Mouse (Mus musculus) testis, adult 2 months (tissue): ENCODE data around the gene Mfsd4b3. TPM values are rescaled to one million over a fixed set of nuclear protein-coding genes. Genes with fewer than 3 reads are reported as not detected.

Source experiments
- H3K27ac ChIP-seq: fragments of 200-500 bp; 2 replicates; pipeline ENCODE4 v1.5.1; 2012; ENCODE audit warnings: low read depth, low read length; ENCODE audit not compliant: control insufficient read depth, insufficient read depth
- H3K27me3 ChIP-seq: fragments of 200-500 bp; 2 replicates; pipeline ENCODE4 v1.6.1; 2012; ENCODE audit warnings: mild to moderate bottlenecking, low read length, moderate library complexity; ENCODE audit not compliant: control insufficient read depth, insufficient read depth
- H3K36me3 ChIP-seq: fragments of 200-500 bp; 2 replicates; pipeline ENCODE4 v1.6.1; 2012; ENCODE audit warnings: mild to moderate bottlenecking, low read length; ENCODE audit not compliant: control insufficient read depth, insufficient read depth
- H3K4me1 ChIP-seq: fragments of 200-500 bp; 2 replicates; pipeline ENCODE4 v1.6.1; 2012; ENCODE audit warnings: low read length; ENCODE audit not compliant: control insufficient read depth, insufficient read depth
- H3K4me3 ChIP-seq: fragments of 200-500 bp; 2 replicates; pipeline ENCODE4 v1.5.1; 2012; ENCODE audit warnings: low read depth, mild to moderate bottlenecking, low read length, moderate library complexity, mixed read lengths; ENCODE audit not compliant: control insufficient read depth
- CTCF ChIP-seq: fragments of 200-500 bp; IDR thresholded peaks from 2 replicates; pipeline ENCODE4 v1.5.1; 2012; ENCODE audit warnings: low read depth, mild to moderate bottlenecking, inconsistent platforms, low read length, moderate library complexity; ENCODE audit not compliant: control insufficient read depth, insufficient read depth, insufficient replicate concordance
- POLR2A ChIP-seq: fragments of 200-500 bp; IDR thresholded peaks from 2 replicates; pipeline ENCODE4 v1.6.1; 2012; ENCODE audit warnings: low read depth, mild to moderate bottlenecking, inconsistent platforms, low read length, moderate library complexity; ENCODE audit not compliant: control insufficient read depth
- polyA plus RNA-seq: library from polyadenylated mRNA; depleted of rRNA; stranded (reverse); fragments of >200 nt; gene quantifications from 2 replicates; pipeline ENCODE4 v1.2.3, GENCODE M21; 2012

The Mfsd4b3 gene
- polyA plus RNA-seq, 1 experiment: 0.06 TPM

- Histone ChIP-seq H3K27me3 (no peaks in the 10 kb centered on the region), H3K4me3 (no peak overlapping the region)
These were observed 22.7 kb upstream of the Mfsd4b3 start for GRCm38 (mm10) chr10:39982604-39983003.

GRCm38 (mm10) chr10:39978231-39978630, 18.3 kb upstream of the Mfsd4b3 start:
- no peak overlapping the region for H3K27ac ChIP-seq
- H3K36me3 ChIP-seq: no peaks in the 10 kb centered on the region
- H3K27me3 ChIP-seq: no peaks in the 10 kb centered on the region
- H3K4me1 ChIP-seq: no peaks in the 10 kb centered on the region
- TF ChIP-seq POLR2A (no peak), CTCF (no peak)
- H3K4me3 ChIP-seq: no peak overlapping the region

More at GRCm38 (mm10) chr10:39982604-39983003, 22.7 kb upstream of the Mfsd4b3 start:
- H3K27ac ChIP-seq: no peak overlapping the region
- TF ChIP-seq POLR2A (no peak), CTCF (no peak)
- H3K4me1 ChIP-seq: peaks cover 7% of the 10 kb centered on the region
- H3K36me3 ChIP-seq: no peaks in the 10 kb centered on the region

GRCm38 (mm10) chr10:39977346-39977745, 17.4 kb upstream of the Mfsd4b3 start:
- Histone ChIP-seq H3K27me3 (no peaks in the 10 kb centered on the region), H3K4me1 (no peaks in the 10 kb centered on the region), H3K4me3 (no peak overlapping the region), H3K36me3 (no peaks in the 10 kb centered on the region), H3K27ac (no peak overlapping the region)
- TF ChIP-seq POLR2A (no peak), CTCF (no peak)

- Histone ChIP-seq H3K36me3 (no peaks in the 10 kb centered on the region), H3K27me3 (no peaks in the 10 kb centered on the region), H3K4me3 (no peak overlapping the region), H3K4me1 (no peaks in the 10 kb centered on the region), H3K27ac (no peak overlapping the region)
- no peak for TF ChIP-seq CTCF
These were observed 15.8 kb upstream of the Mfsd4b3 start for GRCm38 (mm10) chr10:39975771-39976170.

GRCm38 (mm10) chr10:39974982-39975381, 15.0 kb upstream of the Mfsd4b3 start:
- no peak for TF ChIP-seq POLR2A
- Histone ChIP-seq H3K27me3 (no peaks in the 10 kb centered on the region), H3K36me3 (no peaks in the 10 kb centered on the region), H3K4me1 (no peaks in the 10 kb centered on the region), H3K27ac (no peak overlapping the region), H3K4me3 (no peak overlapping the region)

- H3K4me1 ChIP-seq: no peaks in the 10 kb centered on the region
- no peaks in the 10 kb centered on the region for H3K27me3 ChIP-seq
- no peak overlapping the region for H3K4me3 ChIP-seq
- TF ChIP-seq POLR2A: no peak
- H3K27ac ChIP-seq: no peak overlapping the region
- no peaks in the 10 kb centered on the region for H3K36me3 ChIP-seq
These were observed 7.6 kb upstream of the Mfsd4b3 start for GRCm38 (mm10) chr10:39967512-39967911.

GRCm38 (mm10) chr10:39961906-39962305, 2.0 kb upstream of the Mfsd4b3 start:
- H3K27ac ChIP-seq: no peak overlapping the region
- no peak overlapping the region for H3K4me3 ChIP-seq
- no peaks in the 10 kb centered on the region for H3K27me3 ChIP-seq
- peaks cover 11% of the 10 kb centered on the region for H3K4me1 ChIP-seq
- no peaks in the 10 kb centered on the region for H3K36me3 ChIP-seq
- TF ChIP-seq POLR2A (no peak), CTCF (no peak)

GRCm38 (mm10) chr10:39960441-39960822, 479 bp upstream of the Mfsd4b3 start:
- Histone ChIP-seq H3K4me3 (peak overlapping the region; percentile 85), H3K36me3 (no peaks in the 10 kb centered on the region), H3K27me3 (no peaks in the 10 kb centered on the region), H3K27ac (no peak overlapping the region), H3K4me1 (peaks cover 11% of the 10 kb centered on the region)
- no peak for TF ChIP-seq POLR2A
- TF ChIP-seq CTCF: no peak
